Mouse (Mus musculus) stomach, postnatal 0 days (tissue): ENCODE data around the gene Tmem198.

Source experiments
- CTCF ChIP-seq: IDR thresholded peaks from 2 replicates; pipeline ENCODE4 v1.5.1; 2016; ENCODE audit warnings: antibody characterized with exemption, low read depth, mild to moderate bottlenecking, moderate library complexity
- EP300 ChIP-seq: optimal IDR thresholded peaks from 2 replicates; pipeline ENCODE3; 2016; ENCODE audit warnings: antibody characterized with exemption

GRCm38 (mm10) chr1:75530546-75530945 is 51.2 kb downstream of the Tmem198 start:
- TF ChIP-seq CTCF (peak; percentile 67), EP300 (no peak)
